Mouse (Mus musculus) forebrain, embryonic 14.5 days (tissue): Measurements from ENCODE around the gene Sowahd. TPM values are rescaled to one million over a fixed set of nuclear protein-coding genes. Genes with fewer than 3 reads are reported as not detected.
A peak's percentile ranks its signal among the peaks of the same experiment; 100 is the strongest.

Source experiments
- ATAC-seq: fragments of 200-750 bp; cut with Nextera tagmentation; 2 replicates; pipeline ENCODE4 v1.8.0; 2017; ENCODE audit warnings: mild to moderate bottlenecking, moderate library complexity
- DNase-seq: peaks from one replicate; pipeline ENCODE4 v3.0.0-alpha.2; 2015; ENCODE audit warnings: low spot score
- H3K27ac ChIP-seq: fragments of 300-500 bp; sonication (generic); 2 replicates; pipeline ENCODE4 v1.5.1; 2014; ENCODE audit warnings: low read depth, mild to moderate bottlenecking, control low read depth, low read length, moderate library complexity
- H3K27me3 ChIP-seq: fragments of 300-500 bp; sonication (generic); replicated peaks from 2 replicates; pipeline ENCODE4 v1.6.1; 2014; ENCODE audit warnings: low read length, control low read depth, mixed read lengths; ENCODE audit not compliant: control insufficient read depth, insufficient read depth
- H3K36me3 ChIP-seq: fragments of 300-500 bp; sonication (generic); 2 replicates; pipeline ENCODE4 v1.6.1; 2014; ENCODE audit warnings: low read length, control low read depth; ENCODE audit not compliant: control insufficient read depth, insufficient read depth
- H3K4me1 ChIP-seq: fragments of 300-500 bp; sonication (generic); 2 replicates; pipeline ENCODE4 v1.6.1; 2014; ENCODE audit warnings: antibody characterized with exemption, low read length, control low read depth; ENCODE audit not compliant: control insufficient read depth, insufficient read depth
- H3K4me2 ChIP-seq: fragments of 300-500 bp; sonication (generic); 2 replicates; pipeline ENCODE4 v1.6.1; 2014; ENCODE audit warnings: mild to moderate bottlenecking, control low read depth, low read length
- H3K4me3 ChIP-seq: fragments of 300-500 bp; sonication (generic); 2 replicates; pipeline ENCODE4 v1.5.1; 2014; ENCODE audit warnings: low read depth, low read length, control low read depth
- H3K9ac ChIP-seq: fragments of 300-500 bp; sonication (generic); 2 replicates; pipeline ENCODE4 v1.6.1; 2014; ENCODE audit warnings: mild to moderate bottlenecking, low read length, control low read depth, moderate library complexity
- H3K9me3 ChIP-seq: fragments of 300-500 bp; sonication (generic); replicated peaks from 2 replicates; pipeline ENCODE4 v1.6.1; 2016; ENCODE audit warnings: low read length, control low read depth, mixed read lengths; ENCODE audit not compliant: control insufficient read depth
- WGBS: fragments of 180-500 bp; shearing (Covaris S2); extraction: QIAGEN DNeasy Blood & Tissue Kit; methylation state at CpG from one replicate; pipeline ENCODE4 v1.1.7; 2014; 5-methylcytosine and 5-hydroxymethylcytosine counted together
- polyA plus RNA-seq: library from polyadenylated mRNA; unstranded; fragments of >200 nt; fragmentation: Nextera tagmentation; extraction: Ambion mirVana; gene quantifications from 2 replicates; pipeline ENCODE4 v1.2.1, GENCODE M21; 2014

Sowahd gene
- polyA plus RNA-seq, result not detected in 2 replicates

DNA sequence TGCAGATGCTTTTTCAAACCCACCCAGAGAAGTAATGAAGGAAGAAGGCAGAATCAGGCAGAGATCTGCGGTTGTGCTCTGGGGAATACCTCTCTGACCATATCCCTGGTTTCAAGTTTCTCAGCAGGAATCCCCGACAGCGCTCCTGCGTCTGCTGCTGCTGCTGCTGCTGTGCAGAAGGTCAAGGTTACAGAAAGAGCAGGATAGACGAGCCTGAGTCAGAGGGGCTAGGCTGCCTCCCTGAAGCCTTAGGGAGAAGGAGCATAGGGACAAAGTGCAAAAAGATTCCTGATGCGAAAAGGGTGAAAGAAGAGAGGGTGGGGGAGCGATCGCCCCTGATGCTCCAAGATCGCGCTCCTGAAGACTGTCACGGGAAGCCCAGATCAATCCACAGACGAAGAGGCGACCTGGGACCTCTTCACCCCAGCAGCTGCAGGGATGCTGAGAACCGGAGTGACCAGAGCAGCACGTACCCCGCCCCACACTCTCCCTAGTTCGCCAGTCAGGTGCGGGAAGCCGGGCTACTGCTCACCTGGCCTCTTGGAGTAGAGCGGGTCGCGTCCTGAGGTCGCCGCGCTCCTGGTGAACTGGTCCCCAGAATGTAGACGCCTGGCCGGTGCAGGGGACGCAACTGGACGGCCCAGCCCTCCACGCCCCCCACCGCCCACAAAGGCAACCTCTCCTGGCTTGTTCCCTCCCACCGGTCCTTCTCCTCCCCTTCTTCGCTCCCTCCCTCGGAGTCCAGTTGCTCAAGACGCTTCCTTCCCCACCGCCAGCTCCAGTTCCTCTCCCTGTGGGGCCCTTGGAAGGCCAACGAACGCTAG, at the start of gene Sowahd:
Sowahd (plus strand) TSS at position 780 of the 824 bp plus-strand sequence.
- H3K27ac ChIP-seq, result no peak within 1 kb of the TSS
- no peaks in the 10 kb centered on the region for H3K9me3 ChIP-seq
- H3K36me3 ChIP-seq, result no peaks in the 10 kb centered on the region
- no peak for DNase-seq
- peak within 1 kb of the TSS; percentile 35; the same call in 1 of the 2 replicates for H3K9ac ChIP-seq
- no peak for ATAC-seq
- H3K4me3 ChIP-seq, result peak within 1 kb of the TSS; percentile 29
- H3K4me1 ChIP-seq, result no peaks in the 10 kb centered on the region
- H3K27me3 ChIP-seq, result no peaks in the 10 kb centered on the region; the same call in 1 of the 2 replicates
- WGBS, result 27% methylated on average over 37 of the region's 38 CpGs
- peak within 1 kb of the TSS; percentile 63 for H3K4me2 ChIP-seq

DNA sequence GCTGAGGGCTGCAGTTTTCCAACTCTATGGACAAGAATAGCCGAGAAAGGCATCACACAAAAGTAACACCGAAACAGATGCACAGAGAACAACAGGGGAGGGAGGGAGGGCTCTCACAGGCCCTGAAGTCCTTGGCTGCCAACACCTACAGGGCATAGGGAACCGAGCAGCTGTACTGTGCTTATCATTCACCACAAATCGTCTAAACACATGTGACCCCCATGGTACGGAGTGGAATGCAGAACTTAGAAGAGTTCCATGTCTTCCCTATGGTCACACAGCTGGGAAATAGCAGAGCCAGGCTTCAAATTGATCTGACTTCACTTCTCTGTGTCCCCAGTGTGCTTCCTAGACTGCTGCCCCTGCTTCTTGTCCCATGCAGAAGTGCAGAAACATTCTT, 34.8 kb upstream of the Sowahd start:
- H3K4me1 ChIP-seq, result no peaks in the 10 kb centered on the region
- no peak overlapping the region for H3K4me2 ChIP-seq
- no peaks in the 10 kb centered on the region for H3K27me3 ChIP-seq
- ATAC-seq, result no peak
- H3K9me3 ChIP-seq, result no peaks in the 10 kb centered on the region
- no peaks in the 10 kb centered on the region for H3K36me3 ChIP-seq
- H3K9ac ChIP-seq, result no peak overlapping the region
- H3K27ac ChIP-seq, result no peak overlapping the region
- no peak overlapping the region for H3K4me3 ChIP-seq
- WGBS, result 78% methylated on average over 5 of the region's 5 CpGs
- no peak for DNase-seq

DNA sequence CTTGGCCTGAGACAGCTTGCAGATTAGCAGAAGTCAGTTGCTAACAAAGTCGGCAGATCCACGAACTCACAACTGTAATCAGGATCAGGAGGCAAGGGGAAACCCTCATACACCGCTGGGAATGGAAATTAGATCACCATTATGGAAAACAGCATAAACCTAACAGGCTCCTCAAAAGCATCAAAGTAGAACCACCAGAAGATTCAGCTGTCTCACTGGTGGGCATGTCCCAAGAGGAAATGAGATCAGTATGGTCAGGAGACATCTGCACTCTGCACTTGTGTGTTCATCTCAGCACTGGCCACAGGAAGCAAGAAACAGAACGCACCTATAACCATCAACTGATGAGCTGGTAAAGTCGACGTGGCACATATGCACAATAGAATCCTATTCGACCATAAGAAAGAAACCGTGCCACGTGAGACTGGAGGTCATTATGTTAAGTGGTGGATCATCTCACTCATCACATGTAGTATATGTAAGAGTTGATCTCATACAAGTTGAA, 30.4 kb upstream of the Sowahd start:
- DNase-seq, result no peak
- WGBS, result 90% methylated on average over 9 of the region's 9 CpGs
- H3K4me2 ChIP-seq, result no peak overlapping the region

DNA sequence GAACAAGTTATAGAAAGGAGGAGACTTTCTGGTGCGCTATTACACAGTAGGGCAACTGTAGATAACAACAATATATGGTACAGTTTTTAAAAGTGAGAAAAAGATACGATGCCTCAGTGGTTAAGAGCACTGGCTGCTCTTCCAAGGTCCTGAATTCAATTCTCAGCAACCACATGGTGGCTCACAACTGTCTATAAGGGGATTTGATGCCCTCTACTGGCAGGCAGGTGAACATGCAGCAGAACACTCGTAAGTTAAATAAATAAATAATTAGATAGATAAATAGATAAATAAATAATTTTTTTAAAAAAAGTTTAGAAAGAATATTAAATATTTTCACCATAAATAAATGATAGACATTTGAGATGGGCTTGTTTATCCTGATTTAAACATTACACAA, 29.6 kb upstream of the Sowahd start:
- Histone ChIP-seq H3K9ac (no peak overlapping the region), H3K4me2 (no peak overlapping the region), H3K9me3 (no peaks in the 10 kb centered on the region), H3K27me3 (no peaks in the 10 kb centered on the region), H3K27ac (no peak overlapping the region), H3K36me3 (no peaks in the 10 kb centered on the region), H3K4me1 (no peaks in the 10 kb centered on the region), H3K4me3 (no peak overlapping the region)
- WGBS, result 58% methylated on average over 3 of the region's 3 CpGs
- ATAC-seq, result no peak
- peak; percentile 8 for DNase-seq

More for the DNA sequence above, 30.4 kb upstream of the Sowahd start:
- H3K9me3 ChIP-seq, result no peaks in the 10 kb centered on the region
- ATAC-seq, result no peak
- H3K36me3 ChIP-seq, result no peaks in the 10 kb centered on the region
- no peaks in the 10 kb centered on the region for H3K27me3 ChIP-seq
- no peak overlapping the region for H3K4me3 ChIP-seq
- H3K9ac ChIP-seq, result no peak overlapping the region
- H3K27ac ChIP-seq, result no peak overlapping the region
- no peaks in the 10 kb centered on the region for H3K4me1 ChIP-seq

DNA sequence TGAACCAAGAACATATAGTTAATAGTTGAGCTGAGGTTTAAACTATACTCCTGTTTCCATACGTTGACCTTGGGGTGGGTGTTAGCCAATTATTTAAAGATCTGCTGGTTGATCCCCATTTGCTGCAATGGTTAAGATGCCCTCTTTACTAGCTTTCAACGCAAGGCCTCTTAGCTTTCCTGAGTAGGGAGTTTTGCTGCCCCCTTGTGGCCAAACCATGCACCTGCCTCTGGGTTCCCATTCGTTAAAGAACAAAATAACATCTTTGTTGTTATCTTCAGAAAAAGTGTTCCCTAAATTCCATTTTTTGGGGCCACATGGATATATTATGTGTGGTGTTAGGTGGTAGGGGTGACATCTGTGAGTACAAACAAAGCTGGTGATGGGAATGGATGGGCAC, 26.0 kb upstream of the Sowahd start:
- no peak for ATAC-seq
- 11% methylated on average over 3 of the region's 3 CpGs for WGBS
- Histone ChIP-seq H3K4me1 (no peaks in the 10 kb centered on the region), H3K9ac (no peak overlapping the region), H3K36me3 (no peaks in the 10 kb centered on the region), H3K4me2 (no peak overlapping the region), H3K27ac (no peak overlapping the region), H3K4me3 (no peak overlapping the region), H3K27me3 (no peaks in the 10 kb centered on the region), H3K9me3 (no peaks in the 10 kb centered on the region)
- DNase-seq, result peak; percentile 68

DNA sequence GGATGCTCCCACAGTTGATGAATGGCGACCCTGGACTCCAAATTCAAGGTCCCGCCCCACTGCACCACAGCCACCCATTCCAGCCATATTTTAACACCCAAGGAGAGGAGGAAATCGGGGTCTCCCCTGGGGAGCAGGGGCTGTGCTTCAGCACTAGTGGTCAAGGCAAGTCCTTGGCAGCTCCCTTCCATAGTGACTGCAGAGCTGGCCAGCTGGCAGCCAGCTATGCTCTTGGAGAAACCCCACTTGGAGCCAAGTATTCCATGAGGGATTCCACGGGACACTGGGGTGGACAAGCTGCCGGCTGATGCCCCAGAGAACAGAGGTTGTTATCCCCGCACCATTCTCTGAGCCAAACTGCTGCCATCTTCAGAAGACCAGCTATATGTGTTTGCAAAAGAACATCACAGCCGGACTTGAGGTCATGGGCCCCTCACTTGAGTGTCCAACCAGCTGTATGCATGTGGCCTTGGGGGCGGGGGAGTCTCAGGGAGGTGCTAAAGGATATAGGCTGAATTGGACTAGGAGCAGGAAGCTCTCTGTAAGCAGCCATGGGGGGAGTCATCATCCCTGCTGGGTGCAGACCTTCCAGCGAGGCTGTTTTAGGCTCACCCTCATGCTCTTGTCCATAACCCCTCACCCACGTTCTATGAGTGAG, 24.9 kb upstream of the Sowahd start:
- Histone ChIP-seq H3K4me1 (no peaks in the 10 kb centered on the region), H3K4me3 (no peak overlapping the region), H3K9ac (no peak overlapping the region), H3K9me3 (no peaks in the 10 kb centered on the region), H3K36me3 (no peaks in the 10 kb centered on the region), H3K4me2 (no peak overlapping the region), H3K27ac (no peak overlapping the region), H3K27me3 (no peaks in the 10 kb centered on the region)
- ATAC-seq (no peak), DNase-seq (no peak)
- WGBS, result 81% methylated on average over 10 of the region's 10 CpGs

DNA sequence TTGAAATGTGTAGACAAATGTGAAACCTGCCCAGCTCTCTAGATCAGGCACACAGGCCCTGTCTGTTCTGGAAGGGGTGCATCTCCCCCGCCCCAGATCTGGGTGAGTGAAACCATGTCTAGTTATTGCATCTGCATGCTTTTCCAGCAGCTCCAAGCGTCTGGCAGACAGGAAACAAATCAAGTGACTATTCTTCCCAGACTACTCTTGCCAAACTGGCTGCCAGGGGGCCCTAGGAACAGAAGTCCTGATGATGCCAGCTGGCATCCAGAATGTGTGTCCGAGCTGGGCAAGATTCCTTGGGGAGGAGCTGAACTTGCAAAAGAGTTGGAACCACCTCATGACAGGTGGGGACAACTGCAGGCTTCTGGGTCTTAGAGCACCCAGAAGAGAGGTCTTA, 20.3 kb upstream of the Sowahd start:
- peak; percentile 26 for DNase-seq

DNA sequence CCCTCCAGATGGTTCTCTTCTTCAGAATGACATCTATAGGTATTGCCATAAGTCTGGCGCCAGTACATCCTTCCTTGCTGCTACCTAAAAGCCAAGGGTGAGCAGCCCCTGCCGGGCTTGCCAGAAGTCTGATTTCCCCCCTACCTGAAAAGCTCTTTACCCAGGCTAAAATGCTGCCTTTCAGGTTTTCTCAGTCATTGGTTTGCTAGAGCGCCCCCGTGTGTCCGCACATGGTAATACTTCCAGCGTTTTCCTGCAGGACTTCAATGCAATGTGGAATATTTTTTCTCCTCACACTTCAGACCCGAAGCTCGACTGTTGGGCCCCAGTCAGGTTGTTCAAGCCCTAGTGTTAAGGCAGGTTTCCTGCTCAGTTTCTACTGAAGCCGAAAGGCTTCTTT, 5.9 kb upstream of the Sowahd start:
- 24% methylated on average over 9 of the region's 9 CpGs for WGBS
- ATAC-seq, result no peak
- Histone ChIP-seq H3K4me1 (no peaks in the 10 kb centered on the region), H3K4me2 (no peak overlapping the region), H3K9me3 (no peaks in the 10 kb centered on the region), H3K9ac (no peak overlapping the region), H3K4me3 (no peak overlapping the region), H3K27ac (no peak overlapping the region), H3K36me3 (no peaks in the 10 kb centered on the region), H3K27me3 (no peaks in the 10 kb centered on the region; the same call in 1 of the 2 replicates)
- peak; percentile 47 for DNase-seq

More for the DNA sequence above, 20.3 kb upstream of the Sowahd start:
- H3K4me2 ChIP-seq, result no peak overlapping the region
- H3K4me3 ChIP-seq, result no peak overlapping the region
- H3K36me3 ChIP-seq, result no peaks in the 10 kb centered on the region
- 55% methylated on average over 3 of the region's 3 CpGs for WGBS
- no peak overlapping the region for H3K9ac ChIP-seq
- no peaks in the 10 kb centered on the region for H3K4me1 ChIP-seq
- no peak overlapping the region for H3K27ac ChIP-seq
- no peak for ATAC-seq
- no peaks in the 10 kb centered on the region for H3K9me3 ChIP-seq
- H3K27me3 ChIP-seq, result no peaks in the 10 kb centered on the region
